Mouse (Mus musculus) cortical plate, adult 2 months (tissue): Measurements from ENCODE around the gene Kctd17.

Source experiments
- CTCF ChIP-seq: fragments of 200-500 bp; IDR thresholded peaks from 2 replicates; pipeline ENCODE4 v1.5.1; 2011; ENCODE audit warnings: mild to moderate bottlenecking, control low read depth, low read length; ENCODE audit not compliant: insufficient read depth; ENCODE audit errors: extremely low read depth
- POLR2A ChIP-seq: fragments of 200-500 bp; IDR thresholded peaks from 2 replicates; pipeline ENCODE4 v1.6.1; 2011; ENCODE audit warnings: mild to moderate bottlenecking, low read length, control low read depth; ENCODE audit not compliant: insufficient read depth; ENCODE audit errors: extremely low read depth

GRCm38 (mm10) chr15:78455168-78455567 lies 26.8 kb downstream of the Kctd17 start:
- TF ChIP-seq CTCF (no peak), POLR2A (no peak)
